Mouse (Mus musculus) kidney, postnatal 25 days (tissue): Measurements from ENCODE around the gene Pepd.
A peak's percentile ranks its signal among the peaks of the same experiment; 100 is the strongest.

Experiments used
- DNase-seq, 2 experiments: peaks; one replicate each; pipeline ENCODE4 v3.0.0; 2021; ENCODE audit warnings: mixed read lengths in 2 of 2

Gene Pepd

GRCm38 (mm10) chr7:34984526-34985133, 72.5 kb downstream of the Pepd start:
- no peak for DNase-seq

GRCm38 (mm10) chr7:34985216-34985615, 73.0 kb downstream of the Pepd start:
- no peak for DNase-seq

- DNase-seq: no peak
Observed at GRCm38 (mm10) chr7:34985646-34986045, 73.5 kb downstream of the Pepd start.

GRCm38 (mm10) chr7:34986575-34987150, 74.5 kb downstream of the Pepd start:
- no peak for DNase-seq

GRCm38 (mm10) chr7:34987258-34987657, 75.1 kb downstream of the Pepd start:
- no peak for DNase-seq

GRCm38 (mm10) chr7:34988488-34988887, 76.3 kb downstream of the Pepd start:
- DNase-seq: no peak

GRCm38 (mm10) chr7:34991731-34992246, 79.6 kb downstream of the Pepd start:
- no peak for DNase-seq

GRCm38 (mm10) chr7:34992766-34993165, 80.6 kb downstream of the Pepd start:
- DNase-seq: no peak

- DNase-seq: no peak
Observed at GRCm38 (mm10) chr7:34995872-34996662, 83.9 kb downstream of the Pepd start.

- DNase-seq: peak in 1 of 2 experiments; percentile 59
Observed at GRCm38 (mm10) chr7:35000839-35001238, 88.7 kb downstream of the Pepd start.

- no peak for DNase-seq
Observed at GRCm38 (mm10) chr7:35003171-35003737, 91.1 kb downstream of the Pepd start.

GRCm38 (mm10) chr7:35006661-35007060, 94.5 kb downstream of the Pepd start:
- no peak for DNase-seq

- DNase-seq: no peak
Observed at GRCm38 (mm10) chr7:35013228-35013627, 101.0 kb downstream of the Pepd start.

- DNase-seq: no peak
Observed at GRCm38 (mm10) chr7:35015252-35015651, 103.1 kb downstream of the Pepd start.

GRCm38 (mm10) chr7:35021365-35021764, 109.2 kb downstream of the Pepd start:
- DNase-seq: no peak

GRCm38 (mm10) chr7:35023251-35023650, 111.1 kb downstream of the Pepd start:
- no peak for DNase-seq

GRCm38 (mm10) chr7:35024426-35024825, 112.2 kb downstream of the Pepd start:
- DNase-seq: no peak

- peak; percentile 80 to 89 for DNase-seq
Observed at GRCm38 (mm10) chr7:35025409-35026275, 113.5 kb downstream of the Pepd start.

- DNase-seq: no peak
Observed at GRCm38 (mm10) chr7:35026276-35026630, 114.1 kb downstream of the Pepd start.

GRCm38 (mm10) chr7:35026838-35027291, 114.7 kb downstream of the Pepd start:
- peak; percentile 64 to 77 for DNase-seq

- DNase-seq: peak in 1 of 2 experiments; percentile 33
Observed at GRCm38 (mm10) chr7:35027801-35028420, 115.7 kb downstream of the Pepd start.

GRCm38 (mm10) chr7:35028559-35028958, 116.4 kb downstream of the Pepd start:
- peak in 1 of 2 experiments; percentile 43 for DNase-seq
